Mouse (Mus musculus): Measurements from ENCODE around the gene Cabin1.

DNA sequence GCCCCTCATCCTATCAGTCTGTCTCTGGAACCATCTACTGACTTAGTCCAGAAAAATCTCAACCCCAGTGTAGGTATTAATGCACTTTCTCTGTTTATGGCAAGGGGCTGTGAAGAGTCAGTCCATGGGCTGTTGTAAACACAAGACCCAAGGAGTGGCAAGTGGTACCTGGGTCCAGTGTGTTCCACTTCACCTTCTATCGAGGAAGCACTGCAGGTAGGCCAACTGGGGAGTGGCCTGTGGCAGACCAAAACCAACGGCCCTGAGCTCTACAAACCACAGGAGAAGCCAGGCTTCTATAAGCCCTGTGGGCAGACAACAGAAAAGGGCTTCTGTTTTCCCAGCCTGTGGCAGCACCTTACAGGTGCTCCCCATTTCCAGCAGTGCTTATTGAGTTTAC lies 86.6 kb downstream of the Cabin1 start:
- no peak for TF ChIP-seq CTCF (IDR thresholded peaks at IDR 0.05; ENCODE audit: extremely low read depth, insufficient read length, insufficient replicate concordance, low read depth, low read length)
- TF ChIP-seq POLR2A (IDR thresholded peaks at IDR 0.05; ENCODE audit: low read depth, low read length), result no peak
